Mouse (Mus musculus) liver, embryonic 11.5 days (tissue): ENCODE results near the gene Dnaja2. TPM values are rescaled to one million over a fixed set of nuclear protein-coding genes. Genes with fewer than 3 reads are reported as not detected.

Experiments used
- ATAC-seq: fragments of 200-750 bp; cut with Nextera tagmentation; replicated peaks from 2 replicates; pipeline ENCODE4 v1.8.0; 2017; ENCODE audit warnings: moderate number of reproducible peaks, mild to moderate bottlenecking, moderate TSS enrichment, moderate library complexity; ENCODE audit not compliant: low FRiP score
- DNase-seq: peaks from one replicate; pipeline ENCODE4 v3.0.0-alpha.2; 2017; ENCODE audit warnings: low spot score
- H3K27ac ChIP-seq: fragments of 300-500 bp; sonication (generic); 2 replicates; pipeline ENCODE4 v1.5.1; 2014; ENCODE audit warnings: mild to moderate bottlenecking, low read depth, low read length, control low read depth
- H3K27me3 ChIP-seq: fragments of 300-500 bp; sonication (generic); replicated peaks from 2 replicates; pipeline ENCODE4 v1.6.1; 2014; ENCODE audit warnings: low read length, mixed read lengths; ENCODE audit not compliant: control insufficient read depth, insufficient read depth
- H3K36me3 ChIP-seq: fragments of 300-500 bp; sonication (generic); 2 replicates; pipeline ENCODE4 v1.6.1; 2014; ENCODE audit warnings: mild to moderate bottlenecking, low read length, moderate library complexity, mixed read lengths; ENCODE audit not compliant: control insufficient read depth, insufficient read depth
- H3K4me1 ChIP-seq: fragments of 300-500 bp; sonication (generic); replicated peaks from 2 replicates; pipeline ENCODE4 v1.6.1; 2014; ENCODE audit warnings: low read length, mixed read lengths; ENCODE audit not compliant: control insufficient read depth, insufficient read depth
- H3K4me2 ChIP-seq: fragments of 300-500 bp; sonication (generic); 2 replicates; pipeline ENCODE4 v1.6.1; 2014; ENCODE audit warnings: mild to moderate bottlenecking, control low read depth, moderate library complexity
- H3K4me3 ChIP-seq: fragments of 300-500 bp; sonication (generic); 2 replicates; pipeline ENCODE4 v1.5.1; 2014; ENCODE audit warnings: low read depth, low read length, control low read depth
- H3K9ac ChIP-seq: fragments of 300-500 bp; sonication (generic); 2 replicates; pipeline ENCODE4 v1.6.1; 2014; ENCODE audit warnings: low read depth, low read length, control low read depth
- H3K9me3 ChIP-seq: fragments of 300-500 bp; sonication (generic); 2 replicates; pipeline ENCODE4 v1.6.1; 2016; ENCODE audit warnings: low read length, inconsistent platforms, mixed read lengths; ENCODE audit not compliant: control insufficient read depth
- WGBS: fragments of 180-500 bp; shearing (Covaris S2); extraction: QIAGEN DNeasy Blood & Tissue Kit; methylation state at CpG from one replicate; pipeline ENCODE4 v1.1.7; 2014; 5-methylcytosine and 5-hydroxymethylcytosine counted together
- polyA plus RNA-seq: library from polyadenylated mRNA; unstranded; fragments of >200 nt; fragmentation: Nextera tagmentation; extraction: Ambion mirVana; gene quantifications from 2 replicates; pipeline ENCODE4 v1.2.1, GENCODE M21; 2014

The Dnaja2 gene
- polyA plus RNA-seq, 1 experiment from 2014 or later = 163 TPM

GRCm38 (mm10) chr8:85563336-85563735 lies 8.2 kb upstream of the Dnaja2 start:
- ATAC-seq = no peak
- no peaks in the 10 kb centered on the region for H3K9me3 ChIP-seq

GRCm38 (mm10) chr8:85559966-85560365 lies 4.8 kb upstream of the Dnaja2 start:
- ATAC-seq = no peak

More at GRCm38 (mm10) chr8:85563336-85563735, 8.2 kb upstream of the Dnaja2 start:
- no peak overlapping the region for H3K4me3 ChIP-seq
- H3K27me3 ChIP-seq = no peaks in the 10 kb centered on the region
- 0 out of 2 replicates have a peak, but pooled peaks cover 3% of the 10 kb centered on the region for H3K4me1 ChIP-seq
- DNase-seq = no peak
- no peak overlapping the region for H3K27ac ChIP-seq
- H3K9ac ChIP-seq = no peak overlapping the region
- H3K4me2 ChIP-seq = no peak overlapping the region
- 95% methylated on average over 8 of the region's 8 CpGs for WGBS
- H3K36me3 ChIP-seq = no peaks in the 10 kb centered on the region

GRCm38 (mm10) chr8:85559201-85559600 lies 4.1 kb upstream of the Dnaja2 start:
- Histone ChIP-seq H3K4me1 (peaks cover 3% of the 10 kb centered on the region; the same call in 1 of the 2 replicates), H3K27ac (no peak overlapping the region), H3K4me3 (no peak overlapping the region), H3K36me3 (no peaks in the 10 kb centered on the region), H3K9ac (no peak overlapping the region), H3K27me3 (no peaks in the 10 kb centered on the region), H3K9me3 (no peaks in the 10 kb centered on the region), H3K4me2 (no peak overlapping the region)
- DNase-seq (no peak), ATAC-seq (no peak)
- 69% methylated on average over 1 of the region's 1 CpGs for WGBS

More at GRCm38 (mm10) chr8:85559966-85560365, 4.8 kb upstream of the Dnaja2 start:
- 57% methylated on average over 2 of the region's 2 CpGs for WGBS
- no peaks in the 10 kb centered on the region for H3K27me3 ChIP-seq
- H3K36me3 ChIP-seq = no peaks in the 10 kb centered on the region
- no peak for DNase-seq
- H3K9ac ChIP-seq = no peak overlapping the region
- no peak overlapping the region for H3K4me3 ChIP-seq
- H3K4me2 ChIP-seq = no peak overlapping the region
- H3K4me1 ChIP-seq = peaks cover 3% of the 10 kb centered on the region; the same call in 1 of the 2 replicates
- H3K9me3 ChIP-seq = no peaks in the 10 kb centered on the region
- no peak overlapping the region for H3K27ac ChIP-seq

GRCm38 (mm10) chr8:85557601-85557986 lies 2.5 kb upstream of the Dnaja2 start:
- peaks cover 3% of the 10 kb centered on the region; the same call in 1 of the 2 replicates for H3K36me3 ChIP-seq
- H3K4me2 ChIP-seq = no peak overlapping the region
- no peak overlapping the region for H3K27ac ChIP-seq
- WGBS = 76% methylated on average over 3 of the region's 3 CpGs
- H3K4me3 ChIP-seq = no peak overlapping the region
- H3K4me1 ChIP-seq = peaks cover 3% of the 10 kb centered on the region; the same call in 1 of the 2 replicates
- ATAC-seq = no peak
- no peaks in the 10 kb centered on the region for H3K27me3 ChIP-seq
- H3K9me3 ChIP-seq = no peaks in the 10 kb centered on the region
- DNase-seq = no peak
- H3K9ac ChIP-seq = no peak overlapping the region

- DNase-seq = no peak
- no peak overlapping the region for H3K27ac ChIP-seq
- WGBS = 70% methylated on average over 2 of the region's 2 CpGs
These were observed 1.9 kb upstream of the Dnaja2 start for GRCm38 (mm10) chr8:85556986-85557600.

GRCm38 (mm10) chr8:85554391-85555180 lies 558 bp downstream of the Dnaja2 start:
- ATAC-seq (peak; percentile 88), DNase-seq (no peak)
- Histone ChIP-seq H3K4me2 (peak overlapping the region; percentile 77), H3K4me1 (peaks cover 3% of the 10 kb centered on the region; the same call in 1 of the 2 replicates), H3K4me3 (peak overlapping the region; percentile 97), H3K9ac (peak overlapping the region; percentile 89), H3K27me3 (no peaks in the 10 kb centered on the region), H3K9me3 (no peaks in the 10 kb centered on the region), H3K36me3 (peaks cover 17% of the 10 kb centered on the region), H3K27ac (peak overlapping the region; percentile 82)
- under 1% methylated on average over 63 of the region's 66 CpGs for WGBS

More at GRCm38 (mm10) chr8:85556986-85557600, 1.9 kb upstream of the Dnaja2 start:
- no peaks in the 10 kb centered on the region for H3K9me3 ChIP-seq
- no peak overlapping the region for H3K4me3 ChIP-seq
- no peak for ATAC-seq
- H3K4me1 ChIP-seq = peaks cover 3% of the 10 kb centered on the region; the same call in 1 of the 2 replicates
- peaks cover 5% of the 10 kb centered on the region; the same call in 1 of the 2 replicates for H3K36me3 ChIP-seq
- H3K4me2 ChIP-seq = no peak overlapping the region
- no peak overlapping the region for H3K9ac ChIP-seq
- H3K27me3 ChIP-seq = no peaks in the 10 kb centered on the region

GRCm38 (mm10) chr8:85551934-85552333 lies 3.2 kb downstream of the Dnaja2 start:
- H3K27ac ChIP-seq = no peak overlapping the region
- H3K9ac ChIP-seq = no peak overlapping the region
- peaks cover 36% of the 10 kb centered on the region for H3K36me3 ChIP-seq
- H3K4me2 ChIP-seq = no peak overlapping the region
- H3K4me1 ChIP-seq = peaks cover 3% of the 10 kb centered on the region; the same call in 1 of the 2 replicates
- H3K27me3 ChIP-seq = no peaks in the 10 kb centered on the region
- no peak for ATAC-seq
- DNase-seq = no peak
- H3K4me3 ChIP-seq = no peak overlapping the region
- no peaks in the 10 kb centered on the region for H3K9me3 ChIP-seq
- WGBS = 93% methylated on average over 1 of the region's 1 CpGs

- H3K27ac ChIP-seq = no peak overlapping the region
- ATAC-seq = no peak
- H3K9me3 ChIP-seq = no peaks in the 10 kb centered on the region
- 90% methylated on average over 2 of the region's 2 CpGs for WGBS
- no peak overlapping the region for H3K4me2 ChIP-seq
- peaks cover 19% of the 10 kb centered on the region for H3K36me3 ChIP-seq
- no peak for DNase-seq
- H3K4me3 ChIP-seq = no peak overlapping the region
- no peaks in the 10 kb centered on the region for H3K4me1 ChIP-seq
- no peaks in the 10 kb centered on the region for H3K27me3 ChIP-seq
- no peak overlapping the region for H3K9ac ChIP-seq
These were observed 18.8 kb downstream of the Dnaja2 start for GRCm38 (mm10) chr8:85536332-85536731.
